Mouse (Mus musculus): ENCODE data around the gene Sh2b3. TPM values are rescaled to one million over a fixed set of nuclear protein-coding genes. Genes with fewer than 3 reads are reported as not detected.

The Sh2b3 gene
- polyA plus RNA-seq, 1 experiment from 2014 or later, result 15.9 TPM

DNA sequence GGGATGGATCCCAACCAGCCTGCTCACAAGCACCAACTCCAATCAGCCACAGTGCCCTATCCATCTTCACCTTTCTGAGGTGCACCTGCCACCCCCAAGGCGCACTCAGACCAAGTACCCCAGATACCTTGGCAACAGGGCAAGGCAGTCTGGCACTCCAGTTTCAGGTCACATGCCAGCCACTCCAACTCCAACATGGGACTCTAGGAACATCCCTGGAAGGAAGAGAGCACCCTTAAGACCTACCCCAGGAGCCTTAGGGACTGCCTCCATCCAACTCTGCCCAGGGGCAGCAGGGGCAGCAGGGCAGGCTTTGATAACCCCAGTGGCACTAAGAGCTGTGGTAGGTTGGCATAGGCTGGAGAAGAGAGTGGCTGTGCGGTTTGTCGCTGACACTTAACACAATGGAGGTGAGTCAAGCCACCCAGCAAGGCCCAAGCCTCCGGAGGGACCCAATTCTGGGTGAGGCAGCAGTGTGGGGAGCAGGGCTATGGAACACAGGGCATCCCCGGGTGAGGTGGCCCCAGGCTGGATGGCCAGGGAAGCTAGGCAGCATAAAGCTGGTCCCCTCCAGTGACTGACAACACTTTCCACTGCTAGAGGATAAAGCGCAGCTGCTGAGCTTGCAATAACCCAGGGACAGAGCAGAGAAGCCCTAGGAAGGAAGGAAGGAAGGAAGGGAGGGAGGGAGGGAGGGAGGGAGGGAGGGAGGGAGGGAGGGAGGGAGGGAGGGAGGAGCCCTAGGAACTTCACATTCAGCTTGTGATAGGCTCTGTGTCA is 4.9 kb downstream of the Sh2b3 start:
- H3K27me3 ChIP-seq (ENCODE audit: control insufficient read depth, insufficient read depth, low read depth, low read length), result no peaks in the 10 kb centered on the region; the same call in 1 of the 2 replicates
- H3K9me3 ChIP-seq (ENCODE audit: control insufficient read depth, low read length), result no peaks in the 10 kb centered on the region
- ATAC-seq (ENCODE audit: low read depth), result peak; percentile 23
- H3K4me1 ChIP-seq (replicated peaks; ENCODE audit: control insufficient read depth, insufficient read depth, low read length), result peaks cover 44% of the 10 kb centered on the region
- peak overlapping the region; percentile 85; the same call in 1 of the 2 replicates for H3K4me2 ChIP-seq (ENCODE audit: low read depth, low read length)
- peaks cover 8% of the 10 kb centered on the region for H3K36me3 ChIP-seq (ENCODE audit: control insufficient read depth, insufficient read depth, low read length)
- peak overlapping the region; percentile 70 for H3K27ac ChIP-seq (ENCODE audit: low read length)
- WGBS, result 60% methylated on average over 6 of the region's 6 CpGs
- 0 out of 2 replicates have a peak overlapping the region, but pooled peaks have one; percentile 39 for H3K9ac ChIP-seq (ENCODE audit: low read length)
- H3K4me3 ChIP-seq (ENCODE audit: low read length), result 0 out of 2 replicates have a peak overlapping the region, but pooled peaks have one; percentile 10

DNA sequence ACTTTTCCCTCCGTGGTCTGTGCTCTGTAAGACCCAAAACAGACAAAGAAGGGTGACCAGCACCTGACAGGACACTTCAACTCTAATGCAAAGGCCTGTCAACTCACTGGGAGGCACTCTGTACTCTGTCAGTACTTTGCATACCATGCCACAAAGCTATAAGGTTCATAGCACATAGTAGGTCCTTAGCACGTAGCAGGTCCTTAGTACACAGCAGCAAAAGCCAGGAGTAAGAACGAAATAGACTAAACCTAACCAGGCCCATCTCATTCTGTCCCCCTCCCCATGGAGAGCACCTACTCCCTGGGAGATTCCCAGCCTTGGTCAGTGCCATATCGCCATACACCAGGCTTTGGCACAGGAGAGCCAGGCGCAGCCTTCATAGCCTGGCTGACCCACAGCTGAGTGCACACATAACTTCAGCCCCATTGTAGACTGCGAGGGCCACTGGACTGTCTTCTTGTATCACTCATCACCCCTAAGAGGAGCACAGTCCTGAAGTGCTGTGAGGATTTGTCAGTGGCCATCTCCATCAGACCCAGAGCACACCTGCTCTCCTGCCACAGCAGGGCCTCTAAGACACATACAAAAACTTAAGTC is 6.3 kb downstream of the Sh2b3 start:
- no peak for ATAC-seq (ENCODE audit: low read depth)
- Histone ChIP-seq H3K9me3 (ENCODE audit: control insufficient read depth, low read length) (no peaks in the 10 kb centered on the region), H3K27me3 (ENCODE audit: control insufficient read depth, insufficient read depth, low read depth, low read length) (no peaks in the 10 kb centered on the region; the same call in 1 of the 2 replicates), H3K9ac (ENCODE audit: low read length) (no peak overlapping the region), H3K36me3 (ENCODE audit: control insufficient read depth, insufficient read depth, low read length) (peaks cover 8% of the 10 kb centered on the region), H3K4me3 (ENCODE audit: low read length) (no peak overlapping the region), H3K4me2 (ENCODE audit: low read depth, low read length) (no peak overlapping the region), H3K4me1 (replicated peaks; ENCODE audit: control insufficient read depth, insufficient read depth, low read length) (peaks cover 43% of the 10 kb centered on the region), H3K27ac (ENCODE audit: low read length) (no peak overlapping the region)
- WGBS, result 87% methylated on average over 6 of the region's 6 CpGs

DNA sequence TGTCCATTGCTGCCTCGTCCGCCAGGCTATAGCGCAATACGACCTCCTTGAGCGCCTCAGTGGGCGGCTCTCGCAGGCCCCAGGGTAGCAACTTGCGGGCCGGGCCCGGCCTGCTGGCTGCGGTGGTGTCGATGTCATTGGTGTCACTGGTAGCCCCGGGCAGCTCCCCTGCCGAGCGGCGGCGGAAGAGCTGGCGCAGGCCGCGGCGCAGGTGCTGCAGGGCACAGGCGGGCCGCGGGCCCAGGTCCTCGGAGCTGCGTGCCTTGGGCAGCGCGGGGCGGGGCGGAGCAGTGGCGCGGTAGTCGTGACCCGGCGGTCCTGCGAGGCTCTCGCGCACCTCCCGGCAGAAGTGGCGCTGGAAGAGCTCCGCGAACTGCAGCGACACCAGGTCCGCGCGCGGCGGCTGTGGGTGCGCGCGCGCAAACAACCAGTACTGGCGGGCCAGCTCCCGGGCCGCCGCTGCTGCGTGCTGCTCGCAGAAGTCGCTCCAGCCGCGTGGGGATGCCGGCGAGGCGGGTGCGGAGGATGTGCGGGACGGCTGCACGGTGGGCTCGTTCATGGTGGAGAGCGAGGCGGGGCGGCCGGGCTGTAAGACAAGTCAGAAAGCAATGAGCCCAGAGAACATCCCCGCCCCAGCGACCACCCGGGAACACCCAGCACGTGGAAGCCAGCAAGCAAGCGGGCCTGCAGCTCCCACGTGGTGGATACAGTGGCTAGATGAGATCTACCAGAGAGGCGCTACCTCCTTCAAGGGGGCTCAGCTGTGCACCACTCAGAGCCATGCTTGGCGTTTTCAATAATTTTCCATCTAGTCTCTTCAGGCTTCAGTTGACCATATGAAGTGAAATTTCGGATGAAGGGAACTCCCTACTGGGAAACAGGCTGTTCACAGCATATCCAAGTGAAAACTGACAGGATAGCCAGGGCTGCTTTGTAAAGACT is 8.7 kb downstream of the Sh2b3 start:
- H3K9me3 ChIP-seq (ENCODE audit: control insufficient read depth, low read length), result no peaks in the 10 kb centered on the region
- WGBS, result 16% methylated on average over 78 of the region's 82 CpGs
- no peak overlapping the region for H3K27ac ChIP-seq (ENCODE audit: low read length)
- H3K4me2 ChIP-seq (ENCODE audit: low read depth, low read length), result peak overlapping the region; percentile 69
- peak overlapping the region; percentile 42 for H3K4me3 ChIP-seq (ENCODE audit: low read length)
- no peaks in the 10 kb centered on the region; the same call in 1 of the 2 replicates for H3K27me3 ChIP-seq (ENCODE audit: control insufficient read depth, insufficient read depth, low read depth, low read length)
- peaks cover 8% of the 10 kb centered on the region for H3K36me3 ChIP-seq (ENCODE audit: control insufficient read depth, insufficient read depth, low read length)
- peak; percentile 11 for ATAC-seq (ENCODE audit: low read depth)
- H3K9ac ChIP-seq (ENCODE audit: low read length), result peak overlapping the region; percentile 48; the same call in 1 of the 2 replicates
- peaks cover 29% of the 10 kb centered on the region for H3K4me1 ChIP-seq (replicated peaks; ENCODE audit: control insufficient read depth, insufficient read depth, low read length)

DNA sequence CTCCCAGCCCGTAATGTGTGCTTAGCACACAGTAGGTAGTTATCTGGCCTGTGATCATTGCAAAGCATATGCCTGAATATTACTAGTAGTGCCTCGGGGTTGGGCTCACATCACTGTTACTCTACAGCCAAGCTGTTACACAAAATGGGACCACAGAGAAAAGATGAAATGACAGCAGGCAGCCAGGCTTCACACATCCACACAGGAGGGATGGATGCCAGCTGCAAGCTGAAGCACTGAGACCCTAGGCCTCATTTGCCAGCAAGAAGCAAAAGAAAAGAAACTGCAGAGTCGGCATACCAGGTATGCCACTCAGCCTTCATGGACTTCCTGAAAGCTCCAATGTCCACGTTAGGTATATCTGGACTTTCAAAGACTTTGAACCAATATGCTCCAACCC is 9.6 kb downstream of the Sh2b3 start:
- Histone ChIP-seq H3K27ac (ENCODE audit: low read length) (no peak overlapping the region), H3K4me3 (ENCODE audit: low read length) (no peak overlapping the region), H3K27me3 (ENCODE audit: control insufficient read depth, insufficient read depth, low read depth, low read length) (no peaks in the 10 kb centered on the region; the same call in 1 of the 2 replicates), H3K4me1 (replicated peaks; ENCODE audit: control insufficient read depth, insufficient read depth, low read length) (peaks cover 21% of the 10 kb centered on the region), H3K9ac (ENCODE audit: low read length) (no peak overlapping the region), H3K4me2 (ENCODE audit: low read depth, low read length) (no peak overlapping the region), H3K36me3 (ENCODE audit: control insufficient read depth, insufficient read depth, low read length) (peaks cover 8% of the 10 kb centered on the region), H3K9me3 (ENCODE audit: control insufficient read depth, low read length) (no peaks in the 10 kb centered on the region)
- ATAC-seq (ENCODE audit: low read depth), result no peak
- 78% methylated on average over 4 of the region's 4 CpGs for WGBS

DNA sequence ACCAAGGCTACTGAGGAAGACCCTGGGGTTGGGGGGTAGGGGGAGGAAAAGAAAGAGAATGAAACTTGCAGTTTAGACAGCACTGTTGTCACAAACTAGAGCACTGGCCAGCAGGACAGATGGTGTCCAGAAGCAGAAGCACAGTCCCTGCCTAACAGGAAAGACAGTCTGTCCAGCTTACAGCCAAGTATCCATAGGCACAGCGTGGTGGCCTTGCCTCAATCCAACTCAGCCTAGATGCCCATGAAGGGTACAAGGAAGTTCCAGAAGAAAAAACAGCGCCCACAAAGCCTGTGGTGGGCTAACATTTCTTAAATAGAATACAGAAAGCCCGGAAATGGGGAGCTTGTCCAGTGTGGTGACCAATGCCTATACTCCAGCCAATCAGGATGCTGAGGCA is 11.8 kb downstream of the Sh2b3 start:
- peaks cover 11% of the 10 kb centered on the region; the same call in 1 of the 2 replicates for H3K4me1 ChIP-seq (replicated peaks; ENCODE audit: control insufficient read depth, insufficient read depth, low read length)
- H3K9me3 ChIP-seq (ENCODE audit: control insufficient read depth, low read length), result no peaks in the 10 kb centered on the region
- H3K4me2 ChIP-seq (ENCODE audit: low read depth, low read length), result no peak overlapping the region
- H3K4me3 ChIP-seq (ENCODE audit: low read length), result no peak overlapping the region
- H3K9ac ChIP-seq (ENCODE audit: low read length), result no peak overlapping the region
- WGBS, result 84% methylated on average over 3 of the region's 3 CpGs
- ATAC-seq (ENCODE audit: low read depth), result no peak
- H3K27me3 ChIP-seq (ENCODE audit: control insufficient read depth, insufficient read depth, low read depth, low read length), result no peaks in the 10 kb centered on the region; the same call in 1 of the 2 replicates
- no peak overlapping the region for H3K27ac ChIP-seq (ENCODE audit: low read length)
- H3K36me3 ChIP-seq (ENCODE audit: control insufficient read depth, insufficient read depth, low read length), result peaks cover 8% of the 10 kb centered on the region

DNA sequence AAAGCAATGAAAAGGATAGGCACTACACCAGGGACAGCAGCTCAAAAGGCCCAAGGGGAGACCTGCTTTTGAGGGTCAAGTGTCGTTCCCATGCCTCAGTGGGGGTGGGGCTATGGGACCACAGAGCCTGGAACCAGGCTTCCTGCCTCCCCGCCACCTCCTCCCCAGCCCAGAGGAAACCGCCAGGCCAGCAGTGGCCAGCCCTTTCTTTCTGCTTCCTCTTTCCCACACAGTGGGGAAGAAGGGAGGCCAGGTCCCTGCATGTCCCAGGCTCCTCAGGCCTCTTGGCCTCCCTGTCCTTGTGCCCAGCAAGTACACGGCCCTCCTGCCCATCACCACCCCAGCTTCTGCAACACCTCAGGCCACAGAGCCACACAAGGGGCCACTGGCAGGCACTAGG is 13.3 kb downstream of the Sh2b3 start:
- H3K4me2 ChIP-seq (ENCODE audit: low read depth, low read length), result no peak overlapping the region
- H3K27me3 ChIP-seq (ENCODE audit: control insufficient read depth, insufficient read depth, low read depth, low read length), result no peaks in the 10 kb centered on the region
- H3K9ac ChIP-seq (ENCODE audit: low read length), result 0 out of 2 replicates have a peak overlapping the region, but pooled peaks have one; percentile 10
- 55% methylated on average over 4 of the region's 4 CpGs for WGBS
- peaks cover 8% of the 10 kb centered on the region for H3K36me3 ChIP-seq (ENCODE audit: control insufficient read depth, insufficient read depth, low read length)
- peak overlapping the region; percentile 56 for H3K27ac ChIP-seq (ENCODE audit: low read length)
- ATAC-seq (ENCODE audit: low read depth), result peak; percentile 48; the same call in 1 of the 2 replicates
- peaks cover 11% of the 10 kb centered on the region; the same call in 1 of the 2 replicates for H3K4me1 ChIP-seq (replicated peaks; ENCODE audit: control insufficient read depth, insufficient read depth, low read length)
- H3K9me3 ChIP-seq (ENCODE audit: control insufficient read depth, low read length), result no peaks in the 10 kb centered on the region
- H3K4me3 ChIP-seq (ENCODE audit: low read length), result no peak overlapping the region

DNA sequence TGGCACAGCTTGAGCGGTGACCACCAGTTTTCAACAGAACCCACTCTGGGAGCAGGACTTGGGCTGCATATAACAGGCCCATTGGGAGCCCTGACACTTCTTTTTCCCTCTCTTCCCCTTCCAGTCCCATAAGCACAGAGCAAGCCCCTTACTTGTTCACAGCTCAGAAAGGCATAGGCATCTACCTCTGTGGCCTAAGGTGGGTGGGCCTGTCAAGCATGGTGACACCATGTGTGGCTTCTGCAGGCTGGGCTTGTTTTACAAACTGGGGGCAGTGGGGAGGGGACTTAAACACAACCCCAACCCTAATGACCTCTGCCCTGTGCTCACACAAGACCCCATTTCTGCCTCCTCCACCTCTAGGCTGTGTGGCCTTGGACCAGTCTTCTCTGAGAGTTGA is 13.8 kb downstream of the Sh2b3 start:
- Histone ChIP-seq H3K4me1 (replicated peaks; ENCODE audit: control insufficient read depth, insufficient read depth, low read length) (peaks cover 6% of the 10 kb centered on the region; the same call in 1 of the 2 replicates), H3K4me3 (ENCODE audit: low read length) (no peak overlapping the region), H3K27ac (ENCODE audit: low read length) (no peak overlapping the region), H3K27me3 (ENCODE audit: control insufficient read depth, insufficient read depth, low read depth, low read length) (no peaks in the 10 kb centered on the region), H3K9me3 (ENCODE audit: control insufficient read depth, low read length) (no peaks in the 10 kb centered on the region), H3K4me2 (ENCODE audit: low read depth, low read length) (no peak overlapping the region), H3K36me3 (ENCODE audit: control insufficient read depth, insufficient read depth, low read length) (peaks cover 12% of the 10 kb centered on the region), H3K9ac (ENCODE audit: low read length) (no peak overlapping the region)
- 95% methylated on average over 1 of the region's 1 CpGs for WGBS
- ATAC-seq (ENCODE audit: low read depth), result no peak

DNA sequence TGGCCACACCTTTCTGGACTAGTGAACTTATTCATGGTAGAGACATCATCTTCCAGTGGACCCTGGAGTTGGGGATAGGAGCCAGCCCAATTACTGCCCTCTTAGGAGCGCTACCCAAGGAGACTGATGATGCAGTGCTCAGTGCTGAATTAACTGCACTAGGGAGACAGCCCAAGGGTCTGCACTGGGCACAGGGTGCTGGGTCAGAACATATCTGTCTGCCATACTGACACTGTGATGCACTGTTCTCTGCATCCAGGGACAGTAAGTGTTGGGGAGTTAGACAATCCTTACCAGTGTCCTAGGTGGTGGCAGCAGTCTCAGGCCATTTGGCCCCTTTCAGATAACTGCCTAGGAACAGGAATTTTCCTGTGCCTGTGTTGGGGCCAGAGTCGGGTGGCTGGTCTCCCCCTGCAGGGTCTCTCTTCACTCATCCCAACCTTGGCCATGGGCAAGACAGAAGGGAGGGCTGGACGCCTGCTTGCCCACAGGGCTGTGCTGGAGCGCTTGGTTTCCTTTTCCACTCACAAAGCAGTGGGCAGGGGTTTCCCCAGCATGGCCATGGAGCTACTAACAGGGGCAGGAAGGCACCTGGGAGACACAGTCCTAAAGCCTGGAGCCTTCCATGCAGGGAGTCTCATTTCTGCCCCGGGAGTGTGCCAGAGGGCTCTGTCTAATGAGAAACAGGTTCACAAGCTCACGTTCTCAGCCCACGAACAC is 14.5 kb downstream of the Sh2b3 start:
- Histone ChIP-seq H3K9me3 (ENCODE audit: control insufficient read depth, low read length) (no peaks in the 10 kb centered on the region), H3K36me3 (ENCODE audit: control insufficient read depth, insufficient read depth, low read length) (peaks cover 13% of the 10 kb centered on the region), H3K27me3 (ENCODE audit: control insufficient read depth, insufficient read depth, low read depth, low read length) (no peaks in the 10 kb centered on the region), H3K27ac (ENCODE audit: low read length) (no peak overlapping the region), H3K4me3 (ENCODE audit: low read length) (no peak overlapping the region), H3K4me2 (ENCODE audit: low read depth, low read length) (no peak overlapping the region), H3K9ac (ENCODE audit: low read length) (no peak overlapping the region), H3K4me1 (replicated peaks; ENCODE audit: control insufficient read depth, insufficient read depth, low read length) (0 out of 2 replicates have a peak, but pooled peaks cover 3% of the 10 kb centered on the region)
- WGBS, result 78% methylated on average over 7 of the region's 7 CpGs
- no peak for ATAC-seq (ENCODE audit: low read depth)

Data from lung, embryonic 16.5 days (tissue).